Mouse (Mus musculus): Measurements from ENCODE around the gene Numb. TPM values are rescaled to one million over a fixed set of nuclear protein-coding genes. Genes with fewer than 3 reads are reported as not detected.

The Numb gene
- polyA plus RNA-seq, 1 experiment from 2014 or later = 25.6 TPM

DNA sequence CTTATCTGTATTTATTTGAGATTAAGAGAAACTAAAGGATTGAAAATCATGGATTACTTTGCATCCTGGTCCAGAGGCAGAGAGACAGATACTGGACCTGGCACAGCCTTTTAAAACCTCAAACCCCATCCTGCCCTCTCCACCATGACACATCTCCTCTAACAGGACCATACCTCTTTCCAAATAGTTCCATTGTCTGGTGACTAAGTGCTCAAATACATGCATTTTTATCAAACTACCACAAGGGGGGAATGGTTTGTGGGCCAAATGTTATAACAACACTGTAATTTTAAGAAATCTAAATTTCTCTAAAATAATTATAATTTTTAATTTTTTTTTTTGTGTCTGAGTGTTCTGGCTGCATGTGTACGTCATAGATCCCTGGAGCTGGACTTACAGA, 57.2 kb downstream of the Numb start:
- H3K27me3 ChIP-seq = no peaks in the 10 kb centered on the region
- H3K36me3 ChIP-seq = peaks cover 6% of the 10 kb centered on the region; the same call in 1 of the 2 replicates
- WGBS = 100% methylated on average over 1 of the region's 1 CpGs
- no peak for ATAC-seq (ENCODE audit: low FRiP score)
- H3K4me2 ChIP-seq = no peak overlapping the region
- no peak overlapping the region for H3K27ac ChIP-seq
- no peaks in the 10 kb centered on the region for H3K4me1 ChIP-seq (replicated peaks)
- no peak overlapping the region for H3K9ac ChIP-seq
- no peak overlapping the region for H3K4me3 ChIP-seq
- no peaks in the 10 kb centered on the region for H3K9me3 ChIP-seq

GRCm38 (mm10) chr12:83861880-83862279, 59.9 kb downstream of the Numb start:
- WGBS = 95% methylated on average over 3 of the region's 3 CpGs
- no peak overlapping the region for H3K4me3 ChIP-seq
- H3K27me3 ChIP-seq = no peaks in the 10 kb centered on the region
- no peak overlapping the region for H3K9ac ChIP-seq
- no peaks in the 10 kb centered on the region for H3K9me3 ChIP-seq
- ATAC-seq (ENCODE audit: low FRiP score) = no peak
- no peak overlapping the region for H3K4me2 ChIP-seq
- no peaks in the 10 kb centered on the region for H3K4me1 ChIP-seq (replicated peaks)
- no peaks in the 10 kb centered on the region for H3K36me3 ChIP-seq
- no peak overlapping the region for H3K27ac ChIP-seq

GRCm38 (mm10) chr12:83860688-83861087, 61.0 kb downstream of the Numb start:
- Histone ChIP-seq H3K9me3 (no peaks in the 10 kb centered on the region), H3K36me3 (no peaks in the 10 kb centered on the region), H3K4me1 (replicated peaks) (no peaks in the 10 kb centered on the region), H3K27me3 (no peaks in the 10 kb centered on the region), H3K4me3 (no peak overlapping the region), H3K9ac (no peak overlapping the region), H3K27ac (no peak overlapping the region), H3K4me2 (no peak overlapping the region)
- ATAC-seq (ENCODE audit: low FRiP score) = no peak

DNA sequence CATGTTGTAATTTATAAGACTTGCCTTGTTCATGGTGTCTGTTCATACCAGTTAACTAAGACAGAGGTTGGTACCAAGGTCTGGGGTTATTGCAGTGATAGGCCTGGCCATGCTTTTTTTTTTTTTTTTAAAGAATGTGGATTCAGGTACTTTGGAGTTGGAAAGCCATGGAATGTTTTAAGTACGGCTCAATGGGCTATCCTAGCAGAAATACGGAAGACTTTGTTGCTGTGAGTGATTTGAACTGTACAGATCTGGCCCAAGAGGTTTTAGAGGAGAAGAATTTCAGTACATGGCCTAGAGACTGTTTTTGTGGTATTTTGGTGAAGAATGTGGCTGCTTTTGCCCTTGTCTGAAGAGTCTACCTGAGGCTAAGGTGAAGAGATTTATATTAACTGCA, 63.7 kb downstream of the Numb start:
- Histone ChIP-seq H3K4me1 (replicated peaks) (no peaks in the 10 kb centered on the region), H3K36me3 (no peaks in the 10 kb centered on the region), H3K27ac (no peak overlapping the region), H3K9me3 (no peaks in the 10 kb centered on the region), H3K4me3 (no peak overlapping the region), H3K9ac (no peak overlapping the region), H3K4me2 (no peak overlapping the region), H3K27me3 (no peaks in the 10 kb centered on the region)
- no peak for ATAC-seq (ENCODE audit: low FRiP score)
- 97% methylated on average over 2 of the region's 2 CpGs for WGBS

DNA sequence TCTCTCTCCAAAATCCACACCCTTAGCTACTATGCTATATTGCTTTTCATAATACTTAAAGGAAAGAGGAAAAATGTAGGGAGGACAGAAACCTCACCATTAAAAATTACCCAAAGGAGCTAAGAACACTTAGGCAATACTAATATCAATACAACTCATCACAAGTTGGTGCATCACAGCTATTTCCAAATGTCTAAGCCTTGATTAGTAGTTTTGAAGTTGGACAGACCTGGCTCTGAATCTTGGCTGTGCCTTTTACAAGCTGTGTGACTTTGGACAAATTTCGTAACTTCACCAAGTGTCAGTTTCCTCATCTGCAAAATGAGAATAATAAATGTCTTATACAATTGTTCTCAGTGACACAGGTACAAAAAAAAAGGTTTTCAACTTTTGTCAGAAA, 66.5 kb downstream of the Numb start:
- H3K36me3 ChIP-seq = no peaks in the 10 kb centered on the region
- no peak overlapping the region for H3K27ac ChIP-seq
- H3K9ac ChIP-seq = no peak overlapping the region
- no peak overlapping the region for H3K4me3 ChIP-seq
- H3K4me2 ChIP-seq = no peak overlapping the region
- no peak for ATAC-seq (ENCODE audit: low FRiP score)
- no peaks in the 10 kb centered on the region for H3K27me3 ChIP-seq
- no peaks in the 10 kb centered on the region; the same call in 1 of the 2 replicates for H3K4me1 ChIP-seq (replicated peaks)
- H3K9me3 ChIP-seq = no peaks in the 10 kb centered on the region
- WGBS = 98% methylated on average over 1 of the region's 1 CpGs

- no peaks in the 10 kb centered on the region for H3K9me3 ChIP-seq
- no peak overlapping the region for H3K27ac ChIP-seq
- H3K4me1 ChIP-seq (replicated peaks) = no peaks in the 10 kb centered on the region; the same call in 1 of the 2 replicates
- H3K36me3 ChIP-seq = no peaks in the 10 kb centered on the region
- no peak overlapping the region for H3K4me3 ChIP-seq
- H3K27me3 ChIP-seq = no peaks in the 10 kb centered on the region
- no peak overlapping the region for H3K9ac ChIP-seq
- no peak overlapping the region for H3K4me2 ChIP-seq
- ATAC-seq (ENCODE audit: low FRiP score) = no peak
- WGBS = 88% methylated on average over 3 of the region's 3 CpGs
Observed at GRCm38 (mm10) chr12:83854281-83854680, 67.5 kb downstream of the Numb start.

DNA sequence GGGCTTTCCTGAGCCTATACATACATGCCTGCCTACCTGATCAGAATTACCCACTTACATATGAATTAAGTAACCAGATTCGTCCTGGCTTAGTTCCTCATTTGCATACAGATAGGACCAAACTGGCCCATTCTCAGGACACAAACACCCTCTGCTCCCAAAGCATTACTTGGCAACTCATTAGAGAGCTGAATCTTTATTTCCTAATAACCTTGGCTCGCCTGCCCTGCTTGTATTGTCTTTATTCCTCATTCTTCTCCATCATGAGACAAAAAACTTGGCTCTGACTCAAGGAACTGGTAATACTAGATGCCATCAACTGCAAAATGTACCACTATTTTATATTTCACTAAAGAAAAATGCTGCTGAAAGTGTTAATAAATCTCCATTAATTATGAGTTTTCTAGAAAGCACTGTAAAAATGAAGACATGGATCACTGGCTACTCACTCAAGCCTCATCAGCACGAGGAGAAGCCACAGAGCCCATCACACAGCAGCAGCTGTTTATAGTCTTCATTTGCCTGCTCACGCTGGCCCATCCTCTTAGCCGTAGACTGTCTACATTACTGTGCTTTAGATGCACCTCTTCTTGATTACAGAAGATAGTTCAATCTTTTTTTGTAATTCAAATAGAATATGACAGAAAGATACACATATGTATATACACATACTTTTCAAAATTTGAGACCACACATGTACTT, 69.1 kb downstream of the Numb start:
- ATAC-seq (ENCODE audit: low FRiP score) = no peak
- Histone ChIP-seq H3K36me3 (peaks cover 4% of the 10 kb centered on the region; the same call in 1 of the 2 replicates), H3K4me1 (replicated peaks) (no peaks in the 10 kb centered on the region; the same call in 1 of the 2 replicates), H3K4me2 (no peak overlapping the region), H3K27ac (no peak overlapping the region), H3K4me3 (no peak overlapping the region), H3K27me3 (no peaks in the 10 kb centered on the region), H3K9me3 (no peaks in the 10 kb centered on the region), H3K9ac (no peak overlapping the region)
- 70% methylated on average over 5 of the region's 5 CpGs for WGBS

GRCm38 (mm10) chr12:83850334-83850733, 71.4 kb downstream of the Numb start:
- H3K9ac ChIP-seq = no peak overlapping the region
- H3K9me3 ChIP-seq = no peaks in the 10 kb centered on the region
- WGBS = 80% methylated on average over 4 of the region's 4 CpGs
- H3K27ac ChIP-seq = no peak overlapping the region
- no peaks in the 10 kb centered on the region; the same call in 1 of the 2 replicates for H3K4me1 ChIP-seq (replicated peaks)
- H3K36me3 ChIP-seq = peaks cover 4% of the 10 kb centered on the region; the same call in 1 of the 2 replicates
- H3K4me3 ChIP-seq = no peak overlapping the region
- ATAC-seq (ENCODE audit: low FRiP score) = no peak
- no peak overlapping the region for H3K4me2 ChIP-seq
- H3K27me3 ChIP-seq = no peaks in the 10 kb centered on the region

GRCm38 (mm10) chr12:83848595-83849231, 73.0 kb downstream of the Numb start:
- Histone ChIP-seq H3K9me3 (no peaks in the 10 kb centered on the region), H3K4me2 (no peak overlapping the region), H3K4me3 (no peak overlapping the region), H3K4me1 (replicated peaks) (no peaks in the 10 kb centered on the region; the same call in 1 of the 2 replicates), H3K9ac (no peak overlapping the region), H3K27ac (no peak overlapping the region), H3K36me3 (peaks cover 4% of the 10 kb centered on the region; the same call in 1 of the 2 replicates), H3K27me3 (no peaks in the 10 kb centered on the region)
- ATAC-seq (ENCODE audit: low FRiP score) = no peak
- 97% methylated on average over 1 of the region's 1 CpGs for WGBS

- Histone ChIP-seq H3K4me1 (replicated peaks) (no peaks in the 10 kb centered on the region; the same call in 1 of the 2 replicates), H3K27me3 (no peaks in the 10 kb centered on the region), H3K9ac (no peak overlapping the region), H3K4me3 (no peak overlapping the region), H3K27ac (no peak overlapping the region), H3K36me3 (peaks cover 4% of the 10 kb centered on the region; the same call in 1 of the 2 replicates), H3K9me3 (no peaks in the 10 kb centered on the region), H3K4me2 (no peak overlapping the region)
- WGBS = 93% methylated on average over 2 of the region's 2 CpGs
- no peak for ATAC-seq (ENCODE audit: low FRiP score)
Observed at GRCm38 (mm10) chr12:83847877-83848276, 73.9 kb downstream of the Numb start.

- no peak overlapping the region for H3K4me2 ChIP-seq
- H3K9ac ChIP-seq = no peak overlapping the region
- ATAC-seq (ENCODE audit: low FRiP score) = no peak
- no peaks in the 10 kb centered on the region for H3K9me3 ChIP-seq
- H3K36me3 ChIP-seq = peaks cover 31% of the 10 kb centered on the region
- WGBS = 94% methylated on average over 3 of the region's 3 CpGs
- H3K4me3 ChIP-seq = no peak overlapping the region
- no peak overlapping the region for H3K27ac ChIP-seq
- no peaks in the 10 kb centered on the region for H3K4me1 ChIP-seq (replicated peaks)
- H3K27me3 ChIP-seq = no peaks in the 10 kb centered on the region
Observed at GRCm38 (mm10) chr12:83842678-83843440, 78.9 kb downstream of the Numb start.

DNA sequence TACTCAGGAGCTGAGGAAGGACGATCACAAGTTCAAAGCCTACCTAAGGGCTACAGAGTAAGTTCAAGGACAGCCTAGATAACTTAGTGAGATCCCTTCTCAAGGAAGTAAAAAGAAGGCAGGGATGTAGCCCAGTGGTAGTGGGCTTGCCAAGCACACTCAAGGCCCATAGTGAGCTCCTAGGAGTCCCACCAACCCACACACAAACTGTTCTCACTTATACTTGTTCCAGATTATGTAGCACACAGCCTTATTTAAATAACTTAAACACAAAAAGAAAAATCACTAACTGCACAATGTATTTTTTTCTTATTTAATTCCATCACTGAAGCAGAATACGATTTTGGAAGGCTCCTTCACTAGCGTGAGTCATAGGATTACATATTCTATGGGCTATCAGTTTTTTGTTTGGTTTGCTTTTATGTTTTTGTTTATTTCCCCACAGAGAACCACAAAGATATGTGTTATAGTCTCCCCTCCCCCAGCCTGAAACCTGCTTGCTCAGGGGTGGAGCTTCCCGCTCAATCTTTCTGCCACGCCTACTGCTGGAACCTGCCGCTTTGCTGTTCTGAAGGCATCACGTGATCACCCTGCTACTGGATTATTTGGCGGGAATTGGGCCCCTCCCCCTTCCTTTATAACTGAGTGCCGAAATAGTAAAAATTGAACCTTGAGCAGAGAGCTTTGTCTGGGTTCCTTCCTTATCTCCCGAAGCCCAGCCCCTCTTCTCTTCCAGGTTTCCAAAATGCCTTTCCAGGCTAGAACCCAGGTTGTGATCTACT, 80.1 kb downstream of the Numb start:
- no peak overlapping the region for H3K27ac ChIP-seq
- no peak overlapping the region for H3K4me3 ChIP-seq
- H3K9ac ChIP-seq = no peak overlapping the region
- H3K4me1 ChIP-seq (replicated peaks) = no peaks in the 10 kb centered on the region
- peaks cover 38% of the 10 kb centered on the region for H3K36me3 ChIP-seq
- WGBS = 94% methylated on average over 10 of the region's 10 CpGs
- no peak for ATAC-seq (ENCODE audit: low FRiP score)
- no peak overlapping the region for H3K4me2 ChIP-seq
- H3K9me3 ChIP-seq = no peaks in the 10 kb centered on the region
- no peaks in the 10 kb centered on the region for H3K27me3 ChIP-seq

All from hindbrain, embryonic 13.5 days (tissue).